Mouse (Mus musculus): ENCODE measurements around the gene Gm10668.
"Not testable (repeated sequence)": the region's sequence is repeated elsewhere in the genome, so short reads cannot be mapped to it uniquely, and the experiment has no call there.

Gene Gm10668

DNA sequence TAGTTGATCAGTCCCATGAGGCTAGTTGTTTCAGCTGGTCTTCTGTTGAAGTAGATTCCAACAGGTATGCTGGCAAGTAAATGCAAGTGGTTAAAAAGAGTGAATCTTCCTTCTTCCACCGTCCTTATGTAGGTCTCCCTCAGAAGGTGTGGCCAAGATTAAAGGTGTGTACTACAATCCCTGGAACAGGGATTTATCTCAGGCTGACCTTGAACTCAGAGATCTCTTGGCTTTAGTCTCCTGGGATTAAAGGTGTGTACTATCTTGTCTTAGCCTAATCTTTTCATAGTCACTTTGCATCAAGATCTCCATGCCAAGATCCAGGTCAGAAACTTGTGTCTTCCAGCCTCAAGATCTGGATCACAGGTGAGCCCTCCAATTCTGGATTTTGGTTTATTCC is at the start of gene Gm10668:
Gm10668 (minus strand) TSS at position 101 of the 400 bp plus-strand sequence.
- DNase-seq (ENCODE audit: low read depth, low spot score), result not testable (repeated sequence)

DNA sequence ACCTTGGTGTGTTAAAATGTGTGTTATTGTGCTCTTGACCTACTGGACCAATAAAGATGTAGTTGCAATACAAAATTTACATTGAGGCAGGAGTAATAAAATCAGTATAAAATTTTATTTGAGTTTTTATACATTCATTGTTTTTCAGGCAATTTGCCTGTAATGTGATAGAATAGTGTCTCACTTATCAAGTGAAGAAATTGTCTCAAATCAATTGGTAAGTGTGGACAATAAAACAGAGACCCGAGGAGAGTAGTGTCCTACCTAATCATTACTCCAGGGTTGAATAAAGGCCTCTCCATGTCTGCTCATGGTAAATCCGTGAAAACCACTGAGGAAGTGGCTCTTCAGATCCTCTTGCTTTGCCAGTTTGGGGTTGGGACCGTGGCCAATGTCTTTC is 40.5 kb upstream of the Gm10668 start, which contains the start of gene Vmn1r112:
Vmn1r112 (plus strand) TSS at position 301 of the 400 bp plus-strand sequence.
- DNase-seq (ENCODE audit: low read depth, low spot score), result not testable (repeated sequence)

DNA sequence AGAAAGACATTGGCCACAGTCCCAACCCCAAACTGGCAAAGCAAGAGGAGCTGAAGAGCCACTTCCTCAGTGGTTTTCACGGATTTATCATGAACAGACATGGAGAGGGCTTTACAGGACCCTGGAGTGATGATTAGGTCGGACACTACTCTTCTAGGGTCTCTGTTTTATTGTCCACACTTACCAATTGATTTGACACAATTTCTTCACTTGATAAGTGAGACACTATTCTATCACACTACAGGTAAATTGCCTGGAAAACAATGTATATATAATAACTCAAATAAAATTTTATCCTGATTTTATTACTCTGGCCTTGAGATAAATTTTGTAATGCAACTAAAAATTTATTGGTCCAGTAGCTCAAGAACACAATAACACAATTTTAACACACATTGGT is 27.3 kb downstream of the Gm10668 start, which contains the start of gene Vmn1r111:
Vmn1r111 (minus strand) TSS at position 101 of the 400 bp plus-strand sequence.
- DNase-seq (ENCODE audit: low read depth, low spot score), result not testable (repeated sequence)

Data from forelimb bud, embryonic 11.5 days (tissue).